Mouse (Mus musculus): ENCODE measurements around the gene Rps24.

GRCm38 (mm10) chr14:24525137-24525536, 38.2 kb downstream of the Rps24 start:
- no peak for TF ChIP-seq POLR2A (IDR thresholded peaks at IDR 0.05; ENCODE audit: insufficient read depth, low read depth, low read length)
- TF ChIP-seq CTCF (IDR thresholded peaks at IDR 0.05), result no peak

Data from heart, adult 2 months (tissue).